Mouse (Mus musculus) lung, adult 18-20 months (tissue): Measurements from ENCODE around the gene Polr1e.
A peak's percentile ranks its signal among the peaks of the same experiment; 100 is the strongest.
"Not testable (repeated sequence)": the region's sequence is repeated elsewhere in the genome, so short reads cannot be mapped to it uniquely, and the experiment has no call there.

Experiments used
- DNase-seq, 2 experiments: peaks; one replicate each; pipeline ENCODE4 v3.0.0; 2022; ENCODE audit warnings: mixed read lengths in 2 of 2

The Polr1e gene

DNA sequence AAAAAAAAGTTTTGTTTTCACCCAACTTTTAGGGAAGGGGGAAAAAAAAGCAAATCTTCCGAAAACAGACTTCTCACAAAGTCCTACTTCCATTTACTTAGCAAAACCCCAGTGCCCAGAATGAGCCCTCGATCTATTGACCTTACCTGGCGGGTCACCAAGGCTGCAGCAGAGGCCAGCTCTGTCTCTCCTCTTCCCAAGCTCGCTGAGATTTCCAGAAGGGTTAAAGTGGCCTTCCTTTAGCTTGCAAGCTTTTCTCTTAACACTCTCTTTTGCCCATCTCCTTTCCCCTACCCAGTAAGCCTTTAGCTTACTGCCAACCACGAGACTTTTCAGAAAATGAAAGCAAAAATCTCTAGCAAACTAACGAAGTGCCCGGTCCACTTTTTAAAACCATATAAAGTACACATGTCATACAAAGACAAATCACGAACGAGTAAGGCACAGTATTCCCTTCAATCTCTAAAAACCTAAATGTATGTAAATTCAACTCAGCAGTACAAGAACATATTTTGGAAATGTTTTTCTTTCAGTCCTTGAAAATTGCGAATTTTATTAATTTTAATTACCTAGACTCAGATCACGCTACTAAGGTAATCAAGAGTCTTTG, 7.5 kb upstream of the Polr1e start:
- peak in 1 of 2 experiments; percentile 9 for DNase-seq

DNA sequence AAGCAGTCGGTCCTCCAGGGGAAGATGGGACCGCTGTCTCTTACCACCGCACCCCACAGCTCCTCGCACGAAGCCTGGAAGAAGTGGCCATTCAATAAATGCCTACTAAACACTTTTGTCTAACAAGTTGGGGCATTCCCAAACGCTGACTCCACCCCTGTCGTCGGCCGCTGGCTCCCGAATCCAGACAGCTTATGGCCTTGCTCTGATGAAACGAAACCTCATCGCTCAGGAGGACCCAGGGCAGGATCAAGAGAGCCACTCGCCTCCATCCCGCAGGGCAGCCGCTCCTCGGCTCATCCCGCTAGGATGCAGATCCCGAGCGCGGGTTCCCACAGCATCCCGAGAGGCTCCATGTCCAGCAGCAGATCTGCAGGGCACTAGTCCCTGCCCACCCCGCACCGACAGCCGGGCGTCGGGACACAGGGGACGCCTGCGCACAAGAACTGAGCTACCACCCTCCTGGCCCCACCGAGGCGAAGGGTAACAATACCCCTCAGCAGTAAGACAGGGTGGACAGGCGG, 6.7 kb upstream of the Polr1e start:
- peak; percentile 77 to 78 for DNase-seq

DNA sequence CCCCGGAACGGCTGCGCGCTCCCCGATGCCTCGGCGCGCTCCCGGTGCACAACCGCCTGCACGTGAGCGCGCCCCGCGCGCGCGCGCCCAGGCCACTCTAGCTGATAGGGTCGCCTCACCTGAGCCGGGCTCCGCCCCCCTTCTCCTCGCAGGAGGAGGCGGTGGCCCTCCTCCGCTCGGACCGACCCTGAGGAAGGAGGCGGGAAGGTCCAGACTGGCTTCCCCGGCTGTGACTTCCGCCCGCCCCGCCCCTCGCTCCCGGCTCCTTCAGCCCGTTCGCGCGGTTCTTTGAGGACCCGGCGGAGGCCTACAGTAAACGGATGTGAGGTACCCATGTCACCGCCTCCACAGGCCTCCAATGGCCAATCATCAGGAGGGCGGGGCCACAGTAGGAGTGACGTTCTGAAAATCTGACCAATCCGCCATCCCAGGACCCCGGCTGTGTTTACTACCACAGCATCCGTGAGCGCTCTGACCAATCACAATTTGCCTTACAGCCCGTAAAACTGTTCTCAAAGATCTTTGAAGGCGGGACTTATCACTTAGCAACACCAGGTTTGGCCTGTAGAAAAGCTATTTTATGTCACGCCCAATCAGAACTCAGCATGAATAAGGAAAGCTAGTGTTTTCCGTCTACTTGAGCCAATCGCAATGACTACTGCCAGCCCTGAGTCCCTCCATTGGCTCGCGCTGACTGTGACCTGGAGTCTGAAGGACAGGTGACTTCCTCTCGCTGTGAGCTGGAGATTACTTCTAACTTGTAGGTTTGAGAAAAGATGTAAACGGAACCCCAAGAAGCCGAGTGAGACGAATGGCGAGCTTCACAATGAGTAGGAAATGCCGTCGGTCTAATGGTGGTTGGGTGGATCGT, 6.0 kb upstream of the Polr1e start, which contains the start of gene Zbtb5:
Gene Zbtb5, minus strand, starts transcription at position 308 of the 871 bp plus-strand sequence.
- peak; percentile 100 for DNase-seq

DNA sequence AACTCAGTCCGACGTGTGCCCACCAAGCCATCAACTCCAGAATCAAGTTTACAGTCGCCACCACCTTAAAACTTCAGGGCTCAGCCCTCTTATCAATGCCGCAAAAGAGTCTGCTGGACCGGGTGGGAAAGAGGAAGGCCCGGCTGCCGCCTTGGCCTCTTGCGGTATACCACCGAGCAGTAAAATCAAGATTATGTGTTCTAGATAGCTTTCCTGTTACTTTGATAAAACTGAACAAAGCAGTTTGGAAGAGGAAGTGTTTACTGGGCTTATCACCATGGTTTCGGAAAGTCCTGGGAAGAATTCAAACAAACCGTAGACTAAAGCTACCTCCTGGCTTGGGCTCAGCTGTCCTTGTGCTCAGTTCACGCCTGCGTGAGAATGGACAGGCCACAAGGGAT, 5.4 kb upstream of the Polr1e start:
- no peak for DNase-seq

DNA sequence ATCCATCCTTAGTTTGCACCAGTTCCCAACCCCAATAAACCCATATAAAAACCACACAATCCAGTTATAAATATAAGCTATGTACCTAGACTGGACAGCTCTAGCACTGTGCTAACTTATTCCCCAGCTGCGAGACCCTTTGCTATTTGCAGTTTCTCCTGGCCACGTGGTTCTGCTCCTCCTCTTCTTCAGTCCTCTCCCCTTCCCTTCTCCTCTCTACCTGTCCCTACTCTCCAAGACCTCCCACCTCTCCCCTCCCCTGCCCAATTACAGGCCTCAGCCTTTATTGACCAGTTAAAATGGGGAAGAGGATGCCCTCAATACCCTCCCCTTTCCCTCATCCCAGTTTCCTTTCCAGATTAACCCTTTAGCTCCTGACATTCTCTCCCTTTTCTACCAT, 4.8 kb upstream of the Polr1e start:
- DNase-seq, result no peak

DNA sequence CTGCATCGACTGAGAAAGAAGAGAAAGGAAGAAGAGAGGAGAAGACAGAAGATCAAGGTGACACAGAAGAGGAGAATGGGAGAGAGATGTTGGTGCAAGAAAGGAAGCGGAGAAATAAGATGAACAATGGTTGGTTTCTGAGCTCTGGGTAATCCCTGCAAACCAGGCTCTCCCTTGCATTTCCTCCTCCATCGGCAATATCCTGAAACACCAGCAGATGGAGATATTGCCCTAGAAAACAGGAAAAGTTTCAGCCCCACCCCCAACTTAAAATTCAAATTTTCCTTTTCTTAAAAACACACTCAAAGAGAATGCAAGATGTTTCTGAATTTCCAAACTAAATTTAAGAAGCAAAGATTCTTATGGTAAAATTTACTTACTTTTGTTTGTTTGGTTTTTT, 2.8 kb upstream of the Polr1e start:
- peak in 1 of 2 experiments; percentile 57 for DNase-seq

DNA sequence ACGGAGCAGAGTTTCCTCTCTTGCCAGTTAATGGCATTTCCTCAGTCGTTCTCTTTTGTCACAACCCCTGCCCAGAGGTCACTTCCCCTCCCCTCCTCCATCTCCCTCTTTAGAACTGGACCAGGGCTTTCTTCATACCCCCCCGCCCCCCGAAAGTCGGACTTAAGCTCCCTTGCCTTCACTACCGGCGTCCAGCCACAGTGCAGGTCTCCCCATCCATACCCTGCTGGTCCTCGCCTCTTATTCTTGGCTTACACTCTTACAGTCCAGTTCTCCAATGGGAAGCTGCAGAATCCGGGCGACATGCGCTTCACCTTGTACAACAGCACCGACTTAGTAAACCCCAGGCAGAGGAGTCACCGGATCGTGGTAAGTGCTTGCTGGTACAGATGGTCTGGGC, 626 bp downstream of the Polr1e start:
- DNase-seq, result no peak

DNA sequence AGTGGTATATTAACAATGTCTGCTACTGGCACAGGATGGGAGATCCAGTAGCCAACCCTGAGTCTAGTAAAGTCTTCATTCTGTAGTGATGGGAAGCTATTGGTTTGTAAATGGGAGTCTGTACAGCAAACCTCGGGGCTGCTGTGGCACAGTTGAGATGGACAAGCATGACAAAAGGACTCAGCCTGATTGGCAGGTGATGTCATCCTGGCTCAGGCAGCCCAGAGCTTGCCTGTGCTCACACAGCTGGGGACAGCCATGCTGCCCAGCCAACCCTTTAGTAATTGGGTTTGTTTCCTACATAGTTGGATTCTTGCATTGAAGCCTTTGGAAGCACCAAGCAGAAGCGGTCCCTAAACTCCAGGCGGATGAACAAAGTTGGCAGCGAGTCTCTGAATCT, 8.1 kb downstream of the Polr1e start:
- DNase-seq, result no peak

DNA sequence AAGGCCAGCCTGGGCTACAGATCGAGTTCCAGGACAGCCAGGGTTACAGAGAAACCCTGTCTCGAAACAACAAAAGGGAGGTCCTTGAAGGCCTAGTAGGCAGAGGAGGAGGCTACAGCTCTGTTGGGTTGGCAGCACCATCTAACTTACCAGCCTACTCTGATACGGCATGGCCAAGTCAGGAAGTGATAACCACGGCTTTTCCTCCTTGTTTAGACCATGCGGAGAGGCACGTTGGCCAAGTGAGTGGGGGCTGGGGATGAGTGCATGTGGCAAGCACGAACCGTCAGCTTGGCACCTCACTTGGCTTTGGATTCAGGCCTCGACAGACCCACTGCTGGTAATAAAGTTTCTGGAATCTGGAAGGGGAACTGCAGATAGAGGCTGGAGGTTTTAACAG, 14.2 kb downstream of the Polr1e start:
- no peak for DNase-seq

DNA sequence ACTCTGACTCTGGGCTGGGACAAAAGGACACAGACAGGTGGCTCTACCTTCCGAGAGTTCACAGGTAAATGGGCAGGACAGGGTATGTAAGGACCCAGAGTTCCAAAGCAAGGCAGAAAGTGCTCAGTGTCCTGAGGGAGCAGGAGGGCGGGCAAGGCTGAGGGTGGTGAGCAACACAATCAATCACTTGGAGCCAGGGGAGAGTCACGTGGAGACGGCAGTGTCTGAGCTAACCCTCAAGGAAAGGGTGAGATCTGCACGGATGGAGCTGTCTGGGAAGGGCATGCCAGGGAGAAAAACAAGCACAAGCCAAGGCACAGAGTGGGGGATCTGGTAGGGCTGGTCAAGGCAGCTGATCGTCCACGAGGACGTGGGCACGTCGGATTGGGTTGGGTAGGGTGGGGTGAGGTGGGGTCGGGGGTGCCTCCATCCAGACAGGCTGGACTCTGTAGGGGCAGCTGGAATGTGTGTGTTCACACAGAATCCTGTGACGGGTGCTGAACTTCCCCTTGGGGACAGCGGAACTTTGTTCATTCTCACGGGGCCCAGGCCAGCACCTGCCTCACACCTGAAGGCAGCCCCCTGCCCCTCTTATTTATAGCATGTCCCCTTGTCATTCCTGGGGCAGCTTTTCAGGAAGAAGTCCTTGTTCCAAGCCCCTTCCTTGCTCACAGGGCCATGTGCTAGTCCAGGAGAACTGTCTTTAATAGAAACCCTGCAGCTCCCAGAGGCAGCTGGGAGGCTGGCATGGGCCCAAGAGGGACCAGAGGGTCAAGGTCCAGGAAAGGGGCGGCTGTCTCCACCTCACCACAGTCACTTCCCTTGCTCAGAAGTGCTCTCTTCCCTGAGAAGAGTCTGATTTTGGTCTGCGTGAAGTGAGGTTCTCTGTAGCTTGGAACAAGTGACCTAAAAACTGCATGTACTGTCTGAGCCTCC, 16.6 kb downstream of the Polr1e start:
- DNase-seq, result no peak

DNA sequence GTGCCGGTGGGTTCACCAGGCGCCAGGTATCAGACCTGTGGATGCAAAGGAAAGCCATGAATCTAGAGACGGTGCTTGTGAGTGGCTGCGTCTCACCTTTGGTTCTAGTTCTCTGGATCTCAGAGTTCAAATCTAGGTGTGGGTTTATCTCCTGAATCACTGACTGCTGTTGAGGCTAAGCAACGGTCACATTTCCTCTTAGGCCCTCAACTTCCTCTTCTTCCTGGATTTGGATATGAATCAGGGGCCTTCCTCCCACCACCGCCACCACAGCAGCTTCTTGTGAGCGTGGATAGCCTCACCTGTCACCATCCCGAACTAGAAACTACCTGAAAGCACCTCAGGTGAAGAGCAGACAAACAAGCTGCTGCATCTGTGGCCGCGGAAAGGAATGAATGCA, 17.7 kb downstream of the Polr1e start:
- no peak for DNase-seq

DNA sequence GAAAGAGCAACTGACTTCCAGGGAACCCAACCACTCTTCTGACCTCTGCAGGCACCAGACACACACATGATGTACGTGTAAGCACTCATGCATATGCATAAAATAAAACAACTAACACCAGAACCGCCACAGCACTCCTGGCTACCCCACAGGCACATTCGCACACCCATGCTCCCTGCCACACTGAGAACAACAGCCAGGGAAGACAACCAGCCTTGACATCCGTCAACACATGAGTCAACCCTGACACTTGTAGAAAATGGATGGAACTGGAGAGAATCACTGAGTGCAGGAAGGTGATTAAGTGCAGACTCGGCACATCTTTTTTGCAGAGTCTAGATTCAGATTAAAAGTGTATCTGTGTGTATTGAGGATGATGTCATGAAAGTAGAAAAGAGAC, 18.2 kb downstream of the Polr1e start:
- DNase-seq, result no peak

DNA sequence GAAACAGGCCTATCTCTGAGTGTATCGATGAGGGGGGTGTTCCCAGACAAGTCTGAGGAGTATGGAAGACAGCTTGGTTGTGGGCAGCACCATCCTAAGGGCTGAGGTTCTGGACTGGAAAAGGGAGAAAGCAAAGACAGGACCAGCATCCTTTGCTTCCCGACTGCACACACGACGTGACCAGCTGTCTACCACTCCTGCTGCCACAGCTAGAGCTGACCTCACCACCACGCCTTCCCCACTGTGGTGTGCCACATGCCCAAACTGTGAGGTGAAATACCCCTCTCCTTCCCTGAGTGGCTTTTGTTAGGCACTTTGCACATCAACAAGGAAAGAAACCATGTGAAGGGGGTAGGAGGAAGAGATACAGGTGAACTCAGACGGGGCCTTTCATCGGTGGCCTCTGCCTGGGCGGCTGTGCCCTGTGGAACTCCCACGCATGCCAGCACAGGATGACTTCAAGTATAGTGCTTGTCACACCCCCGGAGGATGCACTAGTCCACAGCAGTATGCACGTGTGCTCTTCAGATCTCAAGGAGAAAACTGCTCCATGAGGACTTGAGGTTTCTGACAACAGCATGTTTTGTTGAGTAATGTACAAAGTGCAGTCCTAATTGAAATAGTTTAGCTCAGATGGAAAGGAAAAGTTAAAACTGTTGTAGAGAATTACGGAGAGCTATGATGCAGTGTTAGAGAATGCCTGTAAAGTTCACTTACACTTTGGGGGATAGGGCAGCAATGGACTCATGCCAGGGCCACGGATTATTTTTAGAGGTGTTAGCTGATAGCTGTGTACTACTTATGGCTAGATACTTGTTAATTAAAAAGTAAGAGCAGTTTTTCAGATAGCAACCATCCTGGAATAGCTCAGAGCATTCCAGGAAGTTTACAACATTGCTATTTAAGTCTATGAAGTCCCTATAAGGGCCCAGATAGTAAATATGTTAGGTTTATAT, 19.4 kb downstream of the Polr1e start:
- DNase-seq, result no peak

DNA sequence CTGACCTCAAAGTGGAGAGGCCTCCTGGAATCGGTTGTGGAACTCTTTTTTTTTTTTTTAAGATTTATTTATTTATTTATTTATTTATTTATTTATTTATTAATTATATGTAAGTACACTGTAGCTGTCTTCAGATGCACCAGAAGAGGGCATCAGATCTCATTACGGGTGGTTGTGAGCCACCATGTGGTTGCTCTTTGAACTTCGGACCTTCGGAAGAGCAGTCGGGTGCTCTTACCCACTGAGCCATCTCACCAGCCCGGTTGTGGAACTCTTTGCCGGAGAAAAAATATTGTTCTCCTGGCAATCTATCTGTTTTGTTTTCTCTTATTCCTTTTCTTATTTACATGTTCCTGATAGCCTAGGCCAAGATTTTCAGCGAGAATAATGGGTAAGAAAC, 20.5 kb downstream of the Polr1e start:
- DNase-seq, result not testable (repeated sequence)

DNA sequence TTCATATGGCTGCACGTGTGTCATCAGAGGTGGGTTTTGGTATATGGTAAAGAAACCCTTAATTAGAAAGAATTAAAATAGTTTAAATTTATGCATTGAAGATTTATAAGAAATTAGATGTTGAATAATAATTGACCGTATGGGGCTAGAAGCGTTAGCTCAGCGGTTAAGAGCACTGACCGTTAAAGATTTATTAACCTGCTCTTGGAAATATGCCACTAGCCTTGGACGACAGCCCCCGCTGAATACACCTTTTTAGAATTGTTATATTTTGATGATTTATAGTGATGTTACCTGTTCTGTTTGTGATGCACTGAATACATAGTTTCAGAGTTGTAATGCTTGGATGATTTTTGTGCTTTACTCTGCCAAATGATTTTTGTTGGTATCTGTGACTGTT, 21.2 kb downstream of the Polr1e start:
- DNase-seq, result not testable (repeated sequence)

DNA sequence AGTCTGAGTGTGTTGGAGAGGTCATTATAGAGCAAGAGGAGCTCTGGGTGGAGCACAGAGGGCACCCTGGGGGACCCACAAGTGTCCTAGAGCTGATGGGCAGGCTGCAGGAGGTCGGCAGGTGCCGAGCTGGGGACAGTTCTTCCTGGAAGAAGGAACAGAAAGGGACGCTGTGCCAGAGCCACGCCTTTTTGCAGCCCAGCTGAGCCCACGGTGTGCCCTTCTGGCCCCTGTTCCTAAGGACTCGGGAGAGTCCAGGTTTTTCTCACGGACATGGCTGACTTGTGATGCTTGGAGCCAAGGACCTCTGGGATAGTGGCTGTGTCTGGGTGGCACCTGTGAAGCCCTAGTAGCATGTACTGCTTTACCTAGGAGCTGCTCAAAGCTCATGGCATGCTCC, 22.4 kb downstream of the Polr1e start:
- DNase-seq, result no peak

DNA sequence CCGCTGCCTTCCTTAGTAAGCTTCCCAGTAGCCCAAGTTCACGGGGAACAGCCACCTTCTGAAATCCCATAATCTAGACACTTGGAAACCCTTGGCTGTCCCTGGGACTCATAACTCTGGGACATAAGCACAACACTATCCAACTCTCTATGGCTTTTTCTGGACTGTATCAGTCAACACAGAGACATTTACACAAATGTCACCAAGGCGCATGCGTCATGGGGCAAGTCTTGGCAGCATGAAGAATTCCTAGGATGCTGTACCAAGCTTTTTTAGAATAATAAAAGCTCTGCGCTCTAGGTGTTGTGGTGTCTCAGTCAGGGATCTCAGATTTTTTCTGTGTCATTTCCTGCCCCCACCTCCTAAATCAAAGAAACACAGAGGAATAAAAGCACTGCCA, 28.3 kb downstream of the Polr1e start:
- DNase-seq, result no peak

DNA sequence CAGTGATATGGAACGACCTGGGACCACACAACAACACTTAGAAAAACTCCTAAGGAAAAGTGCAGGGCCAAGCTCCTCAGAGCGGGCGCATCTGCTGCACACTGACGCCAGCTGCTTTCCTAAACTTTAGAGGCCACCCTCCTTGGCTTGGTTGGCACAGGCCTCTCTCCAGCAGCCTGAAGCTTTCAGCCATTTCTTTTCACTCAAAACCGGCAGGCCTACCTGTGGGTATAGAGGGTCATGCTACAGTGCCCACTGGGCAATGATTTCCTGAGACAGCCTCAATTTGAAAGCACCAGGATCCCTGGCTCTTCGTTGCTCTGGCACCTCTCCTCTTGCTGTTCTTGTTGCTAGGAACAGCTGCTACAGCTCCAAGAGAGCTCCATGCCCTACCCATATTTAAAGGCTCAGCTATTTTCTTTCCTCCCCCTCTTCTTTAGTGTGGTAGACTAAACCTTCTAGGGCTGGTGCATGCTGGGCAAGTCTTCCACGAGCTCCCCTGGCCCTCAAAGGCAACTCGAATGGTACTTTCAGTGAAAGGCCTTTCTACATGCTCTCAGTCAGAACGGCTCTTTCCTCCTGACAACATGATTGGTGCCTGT, 29.0 kb downstream of the Polr1e start:
- DNase-seq, result no peak

DNA sequence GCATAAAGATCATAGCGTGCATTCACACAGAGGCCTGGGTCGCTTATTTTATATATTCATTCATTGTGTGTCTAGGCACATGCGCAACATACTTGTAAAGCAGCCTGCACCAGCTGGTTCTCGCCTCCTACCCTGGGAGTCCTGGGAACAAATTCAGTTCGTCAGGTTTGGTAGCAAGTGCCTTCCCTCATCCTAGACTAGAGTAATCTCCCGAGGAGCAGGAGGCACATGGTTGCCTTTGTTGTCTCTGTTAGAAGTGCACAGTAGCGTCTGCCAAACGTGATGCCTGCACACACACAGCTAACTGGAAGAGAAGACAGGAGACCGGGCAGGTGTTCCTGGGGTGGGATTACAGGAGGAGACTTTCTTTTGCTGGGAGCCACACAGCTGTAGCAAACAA, 29.6 kb downstream of the Polr1e start:
- no peak for DNase-seq

DNA sequence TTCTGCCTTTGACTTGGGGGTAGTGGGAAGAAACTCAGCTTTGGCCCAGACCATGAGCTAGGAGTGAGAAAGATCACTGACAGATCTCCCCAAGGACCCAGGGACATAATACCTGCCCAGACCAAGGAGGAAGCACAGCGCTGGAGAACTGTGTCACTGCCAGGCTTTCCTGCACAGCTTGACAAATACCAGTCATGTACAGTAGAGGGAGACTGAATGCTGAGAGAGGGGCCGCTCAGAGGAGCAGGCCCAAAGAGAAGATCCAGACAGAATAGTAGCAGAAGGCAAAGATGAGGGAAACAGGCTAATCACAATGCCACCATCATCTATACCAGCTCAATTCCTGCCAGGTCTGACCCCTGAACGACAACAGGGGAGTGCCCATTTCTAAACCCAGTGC, 36.5 kb downstream of the Polr1e start:
- no peak for DNase-seq

DNA sequence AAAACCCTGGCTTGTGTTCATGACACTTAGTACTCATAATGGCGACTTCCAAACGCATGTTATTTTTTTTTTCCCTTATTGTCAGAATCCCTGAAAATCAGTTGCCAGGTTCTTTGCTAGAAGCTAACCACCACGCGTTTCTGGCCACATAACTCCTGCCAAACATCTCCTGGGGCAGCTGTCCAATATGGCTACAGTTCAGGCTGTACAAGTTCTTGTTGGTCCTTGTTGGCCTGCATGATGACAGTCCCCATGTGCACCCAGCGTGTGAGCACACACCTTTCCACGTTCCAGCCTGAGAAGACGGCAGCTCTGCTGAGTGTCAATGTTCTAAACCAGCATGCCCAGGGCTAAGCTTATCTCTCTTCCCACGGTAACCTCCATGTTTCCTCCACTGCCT, 37.1 kb downstream of the Polr1e start:
- no peak for DNase-seq
